Mouse (Mus musculus): Measurements from ENCODE around the gene Olfr1254.

- TF ChIP-seq CTCF (IDR thresholded peaks at IDR 0.05; ENCODE audit: low read depth) (no peak), EP300 (IDR thresholded peaks at IDR 0.05; ENCODE audit: low read depth) (no peak)
These were observed 48.0 kb upstream of the Olfr1254 start, which contains the start of gene Olfr1256 for GRCm38 (mm10) chr2:89841455-89841854.

Measured in liver, embryonic 14.5 days (tissue).